Mouse (Mus musculus): Measurements from ENCODE around the gene Cbr3.
"Not testable (repeated sequence)": the region's sequence is repeated elsewhere in the genome, so short reads cannot be mapped to it uniquely, and the experiment has no call there.

GRCm38 (mm10) chr16:93685783-93686182 is 2.8 kb downstream of the Cbr3 start:
- not testable (repeated sequence) for TF ChIP-seq POLR2A (IDR thresholded peaks at IDR 0.05; ENCODE audit: insufficient read length, low read depth); MYOD1 (IDR thresholded peaks at IDR 0.05; ENCODE audit: control insufficient read depth in 1 of 3, insufficient read length in 2 of 3, low read depth in 2 of 3); SRF (IDR thresholded peaks at IDR 0.05; ENCODE audit: control insufficient read depth, insufficient read length, low read depth); POLR2AphosphoS2 (IDR thresholded peaks at IDR 0.05; ENCODE audit: insufficient read length, low read depth); REST (IDR thresholded peaks at IDR 0.05; ENCODE audit: insufficient read depth, insufficient read length); USF1 (IDR thresholded peaks at IDR 0.05; ENCODE audit: low read depth); MAX (IDR thresholded peaks at IDR 0.05; ENCODE audit: low read depth); E2F4 (IDR thresholded peaks at IDR 0.05; ENCODE audit: insufficient read depth); CEBPB (IDR thresholded peaks at IDR 0.05; ENCODE audit: insufficient read depth, poor library complexity, severe bottlenecking)

Data from myocyte (in vitro differentiated cells).